Mouse (Mus musculus): Measurements from ENCODE around the gene Ddx4.

- TF ChIP-seq CTCF (IDR thresholded peaks at IDR 0.05; ENCODE audit: low read depth, low read length), result no peak
- TF ChIP-seq POLR2A (IDR thresholded peaks at IDR 0.05; ENCODE audit: borderline replicate concordance, low read depth, low read length), result no peak
These were observed 40.7 kb upstream of the Ddx4 start for GRCm38 (mm10) chr13:112692870-112693553.

Data from bone marrow macrophage, adult 2 months (primary cell).